Mouse (Mus musculus): ENCODE measurements around the gene Slc30a7.
A peak's percentile ranks its signal among the peaks of the same experiment; 100 is the strongest.
"Not testable (repeated sequence)": the region's sequence is repeated elsewhere in the genome, so short reads cannot be mapped to it uniquely, and the experiment has no call there.

Gene Slc30a7

DNA sequence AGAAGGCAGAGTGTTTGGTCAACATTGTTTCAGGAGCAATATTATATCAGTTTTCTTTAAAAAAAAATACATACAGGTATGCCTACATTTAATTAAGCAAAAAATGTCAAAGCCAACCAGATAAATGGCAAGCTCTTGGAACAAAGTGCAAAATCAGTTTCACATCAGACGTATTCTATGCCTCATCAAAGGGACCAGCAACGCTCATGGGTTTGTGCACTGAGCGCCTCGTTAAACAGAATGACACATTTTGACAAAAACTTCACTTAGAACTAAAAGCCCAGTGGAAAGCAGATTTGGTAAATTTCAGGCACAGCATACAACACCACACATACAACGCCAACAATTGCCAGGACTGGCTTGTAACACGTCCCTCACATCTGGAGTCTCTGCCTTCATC, 62.8 kb downstream of the Slc30a7 start:
- no peak for DNase-seq (ENCODE audit: low spot score)

DNA sequence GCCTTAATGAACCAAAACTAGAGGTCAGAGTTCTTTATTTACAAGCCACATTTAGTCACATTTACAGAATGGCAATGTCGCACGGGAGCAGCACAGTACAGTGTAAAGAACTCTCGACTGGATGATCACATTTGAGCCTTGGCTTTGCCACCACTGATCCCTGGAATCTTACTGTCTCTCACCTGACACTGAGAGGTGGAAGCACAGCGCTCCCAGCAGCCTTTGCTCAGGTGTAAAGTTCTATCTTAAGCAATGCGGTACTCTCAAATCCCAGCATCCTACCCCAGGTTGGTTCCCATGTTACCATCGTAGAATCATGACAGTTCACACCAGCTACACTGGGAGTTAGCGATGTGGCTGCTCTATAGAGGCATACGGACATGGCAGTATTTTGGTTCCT, 65.7 kb downstream of the Slc30a7 start:
- no peak for DNase-seq (ENCODE audit: low spot score)

DNA sequence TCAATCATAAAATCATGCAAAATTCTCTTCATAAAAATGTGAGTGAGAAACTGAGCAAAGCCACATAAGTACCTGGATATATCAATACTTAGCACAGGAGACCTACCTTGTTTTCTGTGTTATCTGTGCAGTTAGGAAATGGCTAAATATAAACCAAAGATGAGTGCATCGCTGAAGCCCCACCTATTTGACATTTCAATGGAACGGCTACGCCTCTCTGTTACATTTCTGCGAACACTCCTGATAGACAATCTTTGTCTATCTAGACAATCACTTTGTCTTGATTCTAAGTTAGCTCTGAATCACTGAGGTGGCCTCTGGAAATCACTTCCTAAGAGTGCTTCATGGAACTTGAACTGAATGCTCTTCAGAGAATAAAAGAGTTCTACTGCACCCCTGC, 66.7 kb downstream of the Slc30a7 start:
- no peak for DNase-seq (ENCODE audit: low spot score)

DNA sequence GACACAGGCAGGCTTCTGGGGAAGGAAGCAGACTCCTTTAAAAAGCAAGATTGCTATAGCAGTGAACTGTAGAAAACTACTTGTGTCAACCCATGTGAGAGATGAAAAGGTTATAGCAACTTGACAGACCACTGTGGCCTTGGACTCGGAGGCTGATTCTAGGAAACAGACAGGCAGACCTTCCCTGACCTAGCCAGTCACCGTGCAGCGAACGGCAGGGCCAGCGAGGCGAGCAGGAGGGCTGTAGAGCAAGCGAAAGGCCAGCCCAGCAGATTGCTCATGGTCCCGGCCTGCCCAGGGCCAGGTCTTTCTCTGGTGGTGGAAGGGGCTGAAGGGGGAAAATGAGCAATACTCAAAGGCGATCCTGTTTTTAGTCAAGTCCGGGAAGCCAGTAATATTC, 69.4 kb downstream of the Slc30a7 start:
- no peak for DNase-seq (ENCODE audit: low spot score)

DNA sequence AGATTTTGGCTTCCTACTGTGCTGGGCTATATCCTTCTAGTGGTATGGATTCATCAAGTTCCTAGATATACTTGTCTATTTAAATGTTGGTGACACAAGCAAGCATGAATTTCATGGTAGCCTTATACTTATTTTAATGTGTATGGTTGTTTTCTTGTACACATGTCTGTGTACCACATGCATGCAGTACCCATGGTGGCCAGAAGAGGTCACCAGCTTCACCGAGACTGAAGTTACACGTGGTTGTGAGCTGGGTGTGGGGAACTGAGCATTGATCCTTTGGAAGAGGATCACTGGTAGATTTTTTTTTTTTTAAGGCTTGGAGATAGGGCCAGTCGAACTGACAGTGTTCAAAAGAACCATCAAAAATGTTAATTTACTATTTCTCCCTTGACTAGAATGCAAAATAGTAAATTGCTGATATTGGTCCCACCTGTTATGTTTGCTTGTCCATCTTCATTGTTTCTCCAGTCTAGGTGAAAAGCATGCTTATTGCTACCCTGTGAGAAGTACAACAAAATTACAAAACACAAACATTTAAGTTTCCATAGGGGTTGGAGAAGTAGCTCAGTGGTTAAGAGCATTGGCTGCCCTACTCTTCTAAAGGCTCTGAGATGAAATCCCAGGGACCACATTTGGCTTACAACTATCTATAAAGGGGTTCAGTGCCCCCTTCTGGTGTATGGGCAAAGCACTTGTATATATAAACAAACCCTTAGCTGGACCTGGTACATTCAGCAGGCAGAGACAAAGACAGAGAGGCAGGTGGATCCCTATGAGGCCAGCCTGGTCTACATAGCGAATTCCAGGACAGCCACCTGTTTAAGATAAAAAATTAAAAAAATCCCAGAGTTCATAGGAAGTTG, 70.2 kb downstream of the Slc30a7 start:
- DNase-seq (ENCODE audit: low spot score): peak; percentile 10

DNA sequence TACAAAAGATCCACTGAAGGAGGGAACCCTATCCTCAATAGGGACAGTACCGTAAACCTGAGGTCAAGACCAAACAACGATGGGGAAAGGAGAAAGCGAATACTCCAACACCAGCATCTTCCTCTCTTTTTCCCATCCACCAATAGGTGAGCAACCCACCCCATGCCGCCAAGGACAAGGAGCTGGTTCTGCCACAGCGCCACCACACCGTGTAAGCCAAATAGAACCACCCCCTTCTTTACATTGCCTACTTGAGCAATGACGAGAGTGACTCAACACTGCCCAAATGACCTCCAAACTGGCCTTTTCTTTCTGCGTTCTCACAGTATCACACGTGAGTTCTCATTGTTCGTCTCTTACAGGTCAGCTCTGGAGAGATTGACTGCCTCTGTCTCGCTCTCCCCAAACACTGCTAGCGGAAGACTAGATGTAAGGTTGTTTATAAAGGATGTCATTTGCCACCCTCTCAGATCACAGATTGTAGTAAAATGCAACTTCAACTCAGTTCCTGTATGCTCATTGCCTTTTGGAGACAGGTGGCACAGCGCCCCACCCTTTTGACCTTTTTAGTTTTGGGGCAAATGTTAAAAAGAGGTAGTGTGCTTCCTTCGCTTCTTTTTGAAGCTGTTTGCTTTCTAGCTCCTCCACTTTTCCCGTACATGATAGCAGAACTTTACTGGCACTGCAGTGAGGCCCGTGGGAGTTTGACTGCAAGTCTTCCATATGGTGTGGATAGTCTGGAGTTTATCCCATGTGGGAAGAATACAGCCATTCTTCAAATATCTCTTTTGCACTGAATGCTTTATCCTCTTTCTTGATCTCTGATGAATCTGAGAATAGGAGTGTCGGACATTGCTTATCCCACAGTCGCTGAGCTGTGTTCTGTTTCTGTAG, 73.7 kb downstream of the Slc30a7 start:
- no peak for DNase-seq (ENCODE audit: low spot score)

DNA sequence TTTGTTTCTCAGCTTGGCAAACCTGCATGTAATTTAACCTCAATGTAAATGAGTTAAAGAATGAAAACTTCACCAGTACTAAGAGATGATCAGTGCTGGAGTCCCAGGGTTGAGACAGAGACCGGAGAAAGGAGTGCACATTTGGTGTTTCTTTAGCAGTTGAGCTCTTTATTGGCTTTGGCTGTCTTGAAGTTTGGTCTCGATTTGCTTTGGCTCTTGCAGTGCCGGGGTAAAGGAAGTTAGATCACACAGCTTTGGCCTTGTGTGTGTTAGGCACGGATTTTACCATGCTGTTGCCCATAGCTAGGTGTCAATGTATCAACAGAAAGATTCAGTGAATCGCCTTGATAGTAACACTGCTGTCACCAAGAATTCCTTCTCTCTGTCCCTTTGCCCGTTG, 75.5 kb downstream of the Slc30a7 start:
- no peak for DNase-seq (ENCODE audit: low spot score)

DNA sequence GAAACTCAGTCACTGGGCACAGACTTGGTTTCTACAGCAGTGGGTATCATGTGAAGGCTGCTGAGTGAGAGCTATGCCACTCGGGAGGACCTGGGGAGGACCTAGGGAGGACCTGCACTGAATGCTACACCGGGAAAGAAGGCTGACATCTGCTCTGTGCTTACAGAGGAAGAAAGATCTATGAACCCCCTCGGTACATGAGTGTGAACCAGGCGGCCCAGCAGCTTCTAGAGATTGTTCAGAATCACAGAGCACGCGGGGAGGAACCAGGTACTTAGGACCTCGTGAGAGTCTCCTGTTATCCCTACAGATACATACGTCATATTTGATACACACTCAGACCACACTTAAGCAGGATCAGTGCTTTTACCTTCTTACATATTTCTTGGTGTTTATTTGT, 80.7 kb downstream of the Slc30a7 start:
- no peak for DNase-seq (ENCODE audit: low spot score)

DNA sequence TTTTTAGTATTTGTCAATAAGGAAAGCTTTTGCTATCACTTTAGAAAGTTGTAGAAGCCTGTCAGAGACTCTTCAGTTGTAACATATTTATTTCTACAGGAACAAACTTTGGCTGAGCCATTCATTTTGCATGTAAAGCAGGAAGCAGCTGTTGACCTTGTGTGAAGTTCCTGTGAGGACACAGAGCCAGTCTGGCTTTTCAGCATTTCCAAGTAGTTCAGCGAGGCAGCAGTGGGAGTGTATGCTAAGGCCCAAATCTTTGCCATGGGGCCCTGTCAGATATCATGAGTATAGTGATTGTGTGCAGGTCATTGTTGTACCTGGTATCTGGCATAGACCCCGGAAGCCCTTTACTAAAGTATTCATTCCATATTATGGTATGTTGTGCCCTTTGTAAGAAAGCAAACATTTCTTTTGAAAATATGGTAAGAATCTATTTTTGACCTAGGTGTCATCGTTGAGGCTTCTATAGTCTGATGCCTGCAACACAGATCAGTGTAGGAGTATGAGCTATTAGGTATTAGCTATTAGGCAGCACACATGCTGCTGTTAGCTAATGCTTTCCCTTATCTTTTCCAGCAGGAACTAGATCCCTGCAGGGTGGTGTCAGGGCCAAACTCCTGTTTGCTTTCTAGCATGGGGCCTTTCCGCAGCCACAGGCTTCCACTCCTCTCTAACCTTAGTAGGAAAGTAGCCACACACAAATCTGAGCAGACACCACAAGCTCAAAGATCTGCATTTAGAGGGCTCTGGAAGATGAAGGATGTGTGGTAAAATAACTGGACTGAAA, 82.6 kb downstream of the Slc30a7 start:
- DNase-seq (ENCODE audit: low spot score): no peak

DNA sequence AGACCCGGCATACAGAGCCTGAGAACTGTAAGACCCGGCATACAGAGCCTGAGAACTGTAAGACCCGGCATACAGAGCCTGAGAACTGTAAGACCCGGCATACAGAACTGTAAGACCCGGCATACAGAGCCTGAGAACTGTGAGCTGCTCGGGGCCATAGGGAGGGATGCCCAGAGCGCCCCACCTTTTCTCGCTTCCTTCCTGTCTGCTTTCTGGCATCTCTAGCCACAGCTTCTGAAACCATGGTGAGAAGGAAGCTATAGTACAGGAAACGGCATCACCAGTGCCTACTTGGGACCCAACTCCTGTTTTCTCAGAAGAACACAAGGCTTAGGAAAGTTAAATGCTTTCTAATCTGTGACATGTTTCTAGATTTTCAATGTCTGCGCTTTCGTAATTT, 99.8 kb downstream of the Slc30a7 start:
- DNase-seq (ENCODE audit: low spot score): not testable (repeated sequence)

DNA sequence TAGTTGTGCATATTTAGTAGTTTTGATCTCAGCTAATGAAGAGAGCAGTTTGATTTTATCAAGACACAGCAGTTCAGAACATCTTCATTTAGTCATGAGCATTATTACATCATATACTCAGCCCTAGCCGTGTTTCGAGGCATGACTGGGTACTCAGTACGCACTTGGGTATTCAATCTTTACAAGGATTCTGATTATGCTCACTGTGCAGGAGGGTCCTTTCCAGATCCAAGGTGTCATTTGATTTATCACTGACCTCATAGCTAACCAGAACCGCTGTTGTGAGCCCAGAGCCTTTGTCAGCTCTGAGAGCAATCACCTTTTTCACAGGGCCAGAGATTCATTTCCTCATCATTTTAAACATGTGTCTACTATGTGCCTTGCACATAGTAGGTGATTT, 101.6 kb downstream of the Slc30a7 start:
- no peak for DNase-seq (ENCODE audit: low spot score)

DNA sequence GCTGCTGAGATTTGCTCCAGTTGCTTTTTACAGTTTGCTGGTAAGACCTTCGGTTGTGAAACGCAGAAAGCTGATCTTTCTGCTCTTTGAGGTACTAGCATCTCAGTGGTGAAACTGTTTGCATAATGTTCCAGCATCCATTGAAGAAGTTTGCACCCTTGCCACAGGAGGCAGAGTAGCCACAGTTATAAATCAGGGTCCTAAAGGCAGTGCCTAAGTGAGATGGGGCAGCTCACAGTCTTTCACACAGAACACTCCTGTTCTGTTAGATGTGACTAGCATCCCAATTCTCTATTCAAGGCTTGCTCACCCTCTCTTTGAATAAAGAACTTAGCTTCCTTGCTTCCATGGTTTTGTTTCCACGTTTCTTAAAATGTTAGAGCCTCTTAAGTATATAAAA, 102.1 kb downstream of the Slc30a7 start:
- no peak for DNase-seq (ENCODE audit: low spot score)

DNA sequence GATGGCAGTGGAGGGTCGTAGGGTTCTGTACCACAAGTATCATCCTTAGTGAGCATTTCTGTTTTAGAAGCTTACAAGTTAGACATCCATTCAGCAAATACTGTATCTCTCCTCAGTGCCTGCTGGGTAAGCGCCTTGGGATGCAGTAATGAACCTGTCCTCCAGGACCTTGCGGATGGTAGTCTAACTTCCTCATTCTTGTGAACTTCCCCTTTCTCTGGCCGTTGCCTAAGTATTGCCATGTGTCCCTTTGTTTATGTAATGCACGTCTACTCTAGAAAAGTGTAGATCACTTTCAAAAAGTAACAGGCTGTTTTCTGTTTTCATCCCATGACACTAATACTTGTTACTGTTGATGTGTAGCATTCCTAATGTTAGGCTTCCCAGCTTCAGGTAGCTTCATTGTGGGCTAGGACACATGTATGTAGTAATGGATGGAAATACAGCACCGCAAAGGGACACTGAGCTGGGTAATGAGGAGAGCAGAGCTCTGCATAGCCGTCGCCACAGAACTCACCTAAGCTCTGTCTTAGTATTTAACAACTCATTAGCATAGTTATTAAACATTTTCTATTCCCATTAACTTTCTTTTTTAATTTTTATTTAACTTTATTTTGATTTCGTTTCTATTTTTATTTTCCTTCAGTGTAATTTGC, 104.8 kb downstream of the Slc30a7 start:
- no peak for DNase-seq (ENCODE audit: low spot score)

DNA sequence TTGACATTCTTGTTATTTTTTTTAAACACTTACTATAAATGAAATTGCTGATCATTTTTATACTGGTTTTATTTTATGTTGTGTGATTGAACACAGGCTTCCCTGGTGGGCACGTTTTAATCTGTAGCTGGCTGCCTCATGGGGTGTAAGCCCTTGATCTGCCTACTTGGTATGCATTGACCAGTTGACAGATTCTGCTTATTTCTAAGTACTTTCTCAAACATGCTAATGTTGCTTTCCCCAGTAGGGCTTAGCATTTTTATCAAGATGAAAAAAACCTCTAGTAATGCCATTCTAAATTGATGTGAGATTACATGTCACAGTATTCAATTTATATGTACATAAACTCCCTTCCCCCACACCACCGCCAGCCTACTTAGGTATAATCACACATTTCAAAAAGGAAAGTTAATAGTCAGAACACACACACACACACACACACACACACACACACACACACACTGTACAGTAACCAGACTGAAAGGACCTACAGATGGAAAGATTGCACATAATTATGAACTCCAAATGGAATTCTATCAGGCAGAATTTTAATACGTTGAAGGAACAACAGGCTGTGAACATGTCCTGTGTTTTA, 108.8 kb downstream of the Slc30a7 start:
- DNase-seq (ENCODE audit: low spot score): no peak

DNA sequence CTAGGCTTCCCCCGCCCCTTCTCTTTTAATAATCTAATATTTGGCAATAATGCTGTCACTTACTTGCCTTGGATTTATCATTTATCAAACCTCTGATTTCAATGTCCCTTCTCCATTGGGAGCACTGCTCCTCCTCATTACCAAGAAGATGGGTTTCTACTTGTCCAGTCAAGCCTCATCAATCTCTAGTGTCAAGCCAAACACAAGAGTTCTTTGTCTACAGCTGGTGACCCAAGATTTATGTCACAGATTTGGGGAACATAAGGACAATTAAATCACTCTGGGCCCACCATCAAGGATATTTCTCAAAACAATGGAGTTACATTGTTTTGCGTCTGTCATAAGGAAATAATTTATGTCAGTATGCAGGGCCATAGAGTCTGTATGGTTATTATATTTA, 114.0 kb downstream of the Slc30a7 start:
- DNase-seq (ENCODE audit: low spot score): no peak

DNA sequence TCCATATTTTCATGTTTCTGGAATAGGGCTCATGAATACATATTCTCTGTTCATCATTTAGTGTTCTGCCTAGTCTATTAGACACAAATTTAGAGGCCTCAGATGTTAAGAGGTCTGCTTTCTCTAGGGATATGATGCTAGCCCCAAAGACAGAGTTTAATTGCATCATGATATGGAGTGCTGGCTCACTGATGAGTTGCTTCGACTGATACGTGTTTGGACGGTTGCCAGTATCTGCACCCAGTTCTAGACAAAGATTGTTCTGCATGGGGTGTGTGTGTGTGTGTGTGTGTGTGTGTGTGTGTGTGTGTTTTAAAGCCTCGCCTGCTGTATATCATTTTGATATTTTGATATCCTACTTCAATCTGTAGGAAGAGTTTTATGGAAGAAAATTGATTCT, 114.9 kb downstream of the Slc30a7 start:
- DNase-seq (ENCODE audit: low spot score): peak; percentile 18
